Comparison of ENCODE assay signal across 11 mouse cellular contexts in genomic region chr13:5497535-5497934, GRCm38 (mm10).
DNase-seq lines count a peak whose midpoint lies in the region; TF ChIP-seq lines count a peak whose summit lies in the region.
"Had no signal": no experiment of that assay in that cellular context is flagged by ENCODE, and none has a peak within 500 bp of the region (broad histone marks: within the 10 kb centered on the region; RNA-seq: fewer than 3 reads in every experiment).

No protein-coding gene starts in this region.

- no peak for TF ChIP-seq CTCF in lung, adult 2 months (IDR thresholded peaks at IDR 0.05; ENCODE audit: insufficient read depth, low read length)

- H3K4me1 ChIP-seq in lung, adult 2 months (ENCODE audit: control insufficient read depth, insufficient read depth, low read length): no peaks in the 10 kb centered on the region
- H3K4me1 ChIP-seq: embryonic facial prominence, embryonic 15.5 days had no signal

- no peak overlapping the region for H3K4me3 ChIP-seq in lung, adult 2 months (replicated peaks; ENCODE audit: extremely low read depth, low read depth, low read length)
- H3K4me3 ChIP-seq: embryonic facial prominence, embryonic 15.5 days had no signal

- intact Hi-C loops in heart, postnatal 10 days (cut with DNase I): no loop called here

- no peak for TF ChIP-seq POLR2A in lung, adult 2 months (IDR thresholded peaks at IDR 0.05; ENCODE audit: borderline replicate concordance, extremely low read depth, low read depth, low read length)

- peak; percentile 44 to 56 for DNase-seq in heart, postnatal 10 days
- no peak for DNase-seq in heart, adult 11 months
- DNase-seq in lung, postnatal 10 days: peak; percentile 49
- DNase-seq in lung, adult 2 months: no peak
- peak; percentile 26 for DNase-seq in brain, adult 2 months (ENCODE audit: low read depth, low spot score)
- peak; percentile 16 for DNase-seq in retina, postnatal 1 day
- DNase-seq in T-cell, adult 2 months (ENCODE audit: low spot score): no peak
- DNase-seq in urinary bladder, postnatal 25 days (ENCODE audit: low spot score): no peak
- DNase-seq: adrenal gland, adult 2 months; cerebellum, adult 11-12 months had no signal

Comparison
In these comparisons a context has a peak if more than half of its experiments do, and no peak if none do; other contexts are left out.
1. DNase-seq: peak in heart, postnatal 10 days (2 of 2), lung, postnatal 10 days (single experiment), brain, adult 2 months (single experiment) and retina, postnatal 1 day (single experiment); none in heart, adult 11 months (single experiment), lung, adult 2 months (single experiment), T-cell, adult 2 months (single experiment) and urinary bladder, postnatal 25 days (single experiment).